Comparison of ENCODE assay signal across 14 mouse cellular contexts in genomic region chr4:119275726-119276125, GRCm38 (mm10). TPM values are rescaled to one million over a fixed set of nuclear protein-coding genes. Genes with fewer than 3 reads are reported as not detected.
DNase-seq lines count a peak whose midpoint lies in the region; ATAC-seq and TF ChIP-seq lines count a peak whose summit lies in the region.
"Had no signal": no experiment of that assay in that cellular context is flagged by ENCODE, and none has a peak within 500 bp of the region (broad histone marks: within the 10 kb centered on the region; RNA-seq: fewer than 3 reads in every experiment).

No protein-coding gene starts in this region.

- no peak overlapping the region for H3K4me2 ChIP-seq in lung, postnatal 0 days (replicated peaks; ENCODE audit: low read depth, low read length)
- no peak overlapping the region for H3K4me2 ChIP-seq in stomach, postnatal 0 days (replicated peaks; ENCODE audit: low read depth)
- H3K4me2 ChIP-seq: neural tube, embryonic 13.5 days had no signal

- ATAC-seq in lung, postnatal 0 days = no peak; the same call in 1 of the 2 replicates
- ATAC-seq in stomach, postnatal 0 days (ENCODE audit: low FRiP score, low TSS enrichment) = no peak
- ATAC-seq: midbrain, embryonic 16.5 days had no signal

- H3K9me3 ChIP-seq in lung, postnatal 0 days (ENCODE audit: low read length) = no peaks in the 10 kb centered on the region
- H3K9me3 ChIP-seq in stomach, postnatal 0 days (ENCODE audit: control insufficient read depth, low read length) = no peaks in the 10 kb centered on the region
- H3K9me3 ChIP-seq: G1E; neural tube, embryonic 13.5 days had no signal

- H3K27ac ChIP-seq in gastrocnemius, adult 2 months = peak overlapping the region; percentile 87
- peak overlapping the region; percentile 67 for H3K27ac ChIP-seq in kidney, adult 2 months (ENCODE audit: insufficient read depth, low read depth, low read length)
- H3K27ac ChIP-seq in lung, postnatal 0 days (ENCODE audit: low read length) = peak overlapping the region; percentile 84
- peak overlapping the region; percentile 74 for H3K27ac ChIP-seq in stomach, postnatal 0 days (replicated peaks)
- H3K27ac ChIP-seq: neural tube, embryonic 13.5 days had no signal

- intact Hi-C loops in gastrocnemius, adult 2 months (cut with DNase I) = no loop called here

- peak overlapping the region; percentile 24; the same call in 1 of the 2 replicates for H3K4me3 ChIP-seq in gastrocnemius, adult 2 months
- H3K4me3 ChIP-seq in kidney, adult 2 months (ENCODE audit: insufficient read depth, low read depth, low read length) = no peak overlapping the region
- H3K4me3 ChIP-seq in lung, postnatal 0 days (ENCODE audit: low read depth, low read length) = no peak overlapping the region
- no peak overlapping the region for H3K4me3 ChIP-seq in stomach, postnatal 0 days (ENCODE audit: low read depth, low read length)
- H3K4me3 ChIP-seq: neural tube, embryonic 13.5 days had no signal

- DNase-seq in gastrocnemius, adult 2 months = no peak
- DNase-seq in gastrocnemius, postnatal 25 days = no peak
- DNase-seq in kidney, adult 2 months = no peak
- DNase-seq in kidney, postnatal 36 days = no peak
- no peak for DNase-seq in lung, postnatal 0 days (ENCODE audit: low spot score)
- no peak for DNase-seq in lung, adult 18-20 months
- no peak for DNase-seq in stomach, postnatal 0 days (ENCODE audit: low spot score)
- DNase-seq in urinary bladder, adult 2 months (ENCODE audit: low spot score) = no peak
- DNase-seq: cerebellum, adult 9-10 months; retina, postnatal 1 day; spleen, adult 18-20 months had no signal

- no peak for TF ChIP-seq POLR2A in kidney, adult 2 months (IDR thresholded peaks at IDR 0.05; ENCODE audit: low read depth, low read length)

- no peaks in the 10 kb centered on the region for H3K27me3 ChIP-seq in kidney, adult 2 months (replicated peaks; ENCODE audit: control insufficient read depth, insufficient read depth, low read length)
- no peaks in the 10 kb centered on the region for H3K27me3 ChIP-seq in lung, postnatal 0 days (replicated peaks; ENCODE audit: insufficient read depth, low read length)
- H3K27me3 ChIP-seq in stomach, postnatal 0 days (ENCODE audit: control insufficient read depth, insufficient read depth, low read length) = no peaks in the 10 kb centered on the region
- H3K27me3 ChIP-seq: neural tube, embryonic 13.5 days had no signal

- H3K36me3 ChIP-seq in kidney, adult 2 months (ENCODE audit: control insufficient read depth, insufficient read depth, low read length) = peaks cover 13% of the 10 kb centered on the region
- peaks cover 24% of the 10 kb centered on the region; the same call in 1 of the 2 replicates for H3K36me3 ChIP-seq in lung, postnatal 0 days (ENCODE audit: insufficient read depth, low read length)
- H3K36me3 ChIP-seq in stomach, postnatal 0 days (ENCODE audit: control insufficient read depth, insufficient read depth, low read length) = peaks cover 10% of the 10 kb centered on the region; the same call in 1 of the 2 replicates

- no peak for TF ChIP-seq EP300 in lung, postnatal 0 days (IDR thresholded peaks at IDR 0.05)
- no peak for TF ChIP-seq EP300 in stomach, postnatal 0 days (optimal IDR thresholded peaks at IDR 0.05)

- WGBS in kidney, adult 2 months = 81% methylated on average over 2 of the region's 2 CpGs
- WGBS in lung, postnatal 0 days = 80% methylated on average over 2 of the region's 2 CpGs
- WGBS in stomach, postnatal 0 days = 74% methylated on average over 2 of the region's 2 CpGs

- TF ChIP-seq CTCF in gastrocnemius, adult 2 months (IDR thresholded peaks at IDR 0.05) = no peak
- no peak for TF ChIP-seq CTCF in kidney, adult 2 months (conservative IDR thresholded peaks at IDR 0.05; ENCODE audit: insufficient read depth, insufficient read length, low read depth, low read length)
- no peak for TF ChIP-seq CTCF in lung, postnatal 0 days (IDR thresholded peaks at IDR 0.05)
- TF ChIP-seq CTCF in stomach, postnatal 0 days (IDR thresholded peaks at IDR 0.05; ENCODE audit: low read depth) = no peak

- no peak overlapping the region for H3K9ac ChIP-seq in lung, postnatal 0 days (replicated peaks; ENCODE audit: low read depth)
- H3K9ac ChIP-seq in stomach, postnatal 0 days (ENCODE audit: low read length) = no peak overlapping the region
- H3K9ac ChIP-seq: neural tube, embryonic 13.5 days had no signal

- H3K4me1 ChIP-seq in kidney, adult 2 months (ENCODE audit: control insufficient read depth, insufficient read depth, low read length) = no peaks in the 10 kb centered on the region
- peaks cover 7% of the 10 kb centered on the region for H3K4me1 ChIP-seq in lung, postnatal 0 days (ENCODE audit: insufficient read depth, low read depth, low read length)
- no peaks in the 10 kb centered on the region for H3K4me1 ChIP-seq in stomach, postnatal 0 days (replicated peaks; ENCODE audit: control insufficient read depth, insufficient read depth)
- H3K4me1 ChIP-seq: neural tube, embryonic 13.5 days had no signal

RNA-seq across cellular contexts. Expression of gene Ybx1, which starts 18.7 kb away (rescaled TPM):
- total RNA-seq in gastrocnemius, adult 2 months (2021) = 100 to 1,000 TPM; 664 to 696 TPM
- 100 to 1,000 TPM; 509 to 515 TPM for total RNA-seq in gastrocnemius, postnatal 25 days (2021)
- polyA plus RNA-seq in kidney, adult 2 months (2012; rRNA removed) = 202 and 242 TPM in 2 replicates
- polyA plus RNA-seq in lung, postnatal 0 days (2015; fragmentation: Nextera tagmentation; extraction: Ambion mirVana) = 391 and 412 TPM in 2 replicates
- polyA plus RNA-seq in stomach, postnatal 0 days (2015; fragmentation: Nextera tagmentation; extraction: Ambion mirVana) = 330 and 339 TPM in 2 replicates
- 312 and 444 TPM in 2 replicates for polyA plus RNA-seq in urinary bladder, adult 2 months (2012; rRNA removed)

RNA-seq across cellular contexts. Expression of gene Cldn19, which starts 20.5 kb away (rescaled TPM):
- 1 to 10 TPM in 1 of 2 experiments, under 1 TPM in 1; 0.86 to 1.1 TPM for total RNA-seq in gastrocnemius, adult 2 months (2021)
- 1 to 10 TPM; 3.2 to 3.8 TPM for total RNA-seq in gastrocnemius, postnatal 25 days (2021)
- 83.6 and 95.0 TPM in 2 replicates for polyA plus RNA-seq in kidney, adult 2 months (2012; rRNA removed)
- polyA plus RNA-seq in lung, postnatal 0 days (2015; fragmentation: Nextera tagmentation; extraction: Ambion mirVana) = not detected in 2 replicates
- 0.07 TPM in 1 of 2 replicates, not detected in the other for polyA plus RNA-seq in stomach, postnatal 0 days (2015; fragmentation: Nextera tagmentation; extraction: Ambion mirVana)
- polyA plus RNA-seq in urinary bladder, adult 2 months (2012; rRNA removed) = 0.54 and 0.59 TPM in 2 replicates
- polyA plus RNA-seq: G1E had no signal

RNA-seq across cellular contexts. Expression of gene P3h1, which starts 43.0 kb away (rescaled TPM):
- total RNA-seq in gastrocnemius, adult 2 months (2021) = 10 to 100 TPM in 1 of 2 experiments, 1 to 10 TPM in 1; 9.6 to 12.7 TPM
- 10 to 100 TPM; 12.0 to 12.6 TPM for total RNA-seq in gastrocnemius, postnatal 25 days (2021)
- 16.0 and 18.0 TPM in 2 replicates for polyA plus RNA-seq in kidney, adult 2 months (2012; rRNA removed)
- 29.4 and 32.2 TPM in 2 replicates for polyA plus RNA-seq in lung, postnatal 0 days (2015; fragmentation: Nextera tagmentation; extraction: Ambion mirVana)
- 17.0 and 19.7 TPM in 2 replicates for polyA plus RNA-seq in stomach, postnatal 0 days (2015; fragmentation: Nextera tagmentation; extraction: Ambion mirVana)
- 30.1 and 30.6 TPM in 2 replicates for polyA plus RNA-seq in urinary bladder, adult 2 months (2012; rRNA removed)

RNA-seq across cellular contexts. Expression of gene AU022252, which starts 43.2 kb away (rescaled TPM):
- 10 to 100 TPM; 27.8 to 29.7 TPM for total RNA-seq in gastrocnemius, adult 2 months (2021)
- total RNA-seq in gastrocnemius, postnatal 25 days (2021) = 10 to 100 TPM; 22.5 to 22.8 TPM
- polyA plus RNA-seq in kidney, adult 2 months (2012; rRNA removed) = 9.9 and 11.8 TPM in 2 replicates
- 16.9 and 21.1 TPM in 2 replicates for polyA plus RNA-seq in lung, postnatal 0 days (2015; fragmentation: Nextera tagmentation; extraction: Ambion mirVana)
- polyA plus RNA-seq in stomach, postnatal 0 days (2015; fragmentation: Nextera tagmentation; extraction: Ambion mirVana) = 15.6 and 16.9 TPM in 2 replicates
- 8.8 TPM in 2 replicates for polyA plus RNA-seq in urinary bladder, adult 2 months (2012; rRNA removed)

RNA-seq across cellular contexts. Expression of gene Ppih, which starts 44.6 kb away (rescaled TPM):
- 1 to 10 TPM; 8.1 to 9.6 TPM for total RNA-seq in gastrocnemius, adult 2 months (2021)
- total RNA-seq in gastrocnemius, postnatal 25 days (2021) = 1 to 10 TPM; 7.0 to 7.8 TPM
- 7.1 and 11.2 TPM in 2 replicates for polyA plus RNA-seq in kidney, adult 2 months (2012; rRNA removed)
- polyA plus RNA-seq in lung, postnatal 0 days (2015; fragmentation: Nextera tagmentation; extraction: Ambion mirVana) = 25.7 and 25.8 TPM in 2 replicates
- polyA plus RNA-seq in stomach, postnatal 0 days (2015; fragmentation: Nextera tagmentation; extraction: Ambion mirVana) = 42.0 and 44.7 TPM in 2 replicates
- 21.0 and 28.4 TPM in 2 replicates for polyA plus RNA-seq in urinary bladder, adult 2 months (2012; rRNA removed)

Comparison
In these comparisons a context has a peak if more than half of its experiments do, and no peak if none do; other contexts are left out.
1. RNA of gene Cldn19, which starts 20.5 kb away (polyA plus RNA-seq): 83.6 to 95.0 TPM in kidney, adult 2 months; 0.54 to 0.59 TPM in urinary bladder, adult 2 months, not detected in lung, postnatal 0 days and 0.07 TPM in stomach, postnatal 0 days; every median in the first group is over 10 times any median in the second.
2. Peak in every context shown above with its lines, with median percentiles within 50 percentile points of each other: H3K27ac ChIP-seq.